In the genomic region with DNA sequence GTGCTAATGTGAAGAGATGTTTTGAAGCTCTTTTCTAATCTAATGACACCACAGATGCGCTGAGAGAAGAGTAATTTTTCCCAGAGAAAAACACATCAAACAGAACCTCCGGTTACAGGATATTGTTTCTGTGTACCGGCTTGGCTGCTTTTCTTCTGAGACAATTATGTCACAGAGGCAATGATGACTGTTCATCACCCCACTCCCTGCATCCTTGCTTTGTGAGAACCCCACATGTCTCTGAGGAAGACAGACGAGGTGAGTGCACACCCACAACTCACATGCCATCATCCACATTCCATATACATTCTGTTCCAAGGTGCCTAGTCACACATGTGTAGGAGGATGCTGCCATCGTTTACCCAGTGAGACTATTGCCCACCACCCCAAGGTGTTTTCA, we compare ENCODE assay signal across 28 mouse cellular contexts. TPM values are rescaled to one million over a fixed set of nuclear protein-coding genes. Genes with fewer than 3 reads are reported as not detected.
"Had no signal": no experiment of that assay in that cellular context is flagged by ENCODE, and none has a peak within 500 bp of the region (broad histone marks: within the 10 kb centered on the region; RNA-seq: fewer than 3 reads in every experiment).

No protein-coding gene starts in this region.

- H3K4me3 ChIP-seq: gastrocnemius, adult 2 months; heart, adult 2 months; heart, embryonic 13.5 days; heart, embryonic 15.5 days; hindbrain, embryonic 10.5 days; hindbrain, embryonic 12.5 days; kidney, embryonic 15.5 days; limb, embryonic 13.5 days; limb, embryonic 15.5 days; liver, embryonic 12.5 days had no signal

- H3K9ac ChIP-seq: heart, embryonic 13.5 days; heart, embryonic 15.5 days; hindbrain, embryonic 12.5 days; hindbrain, embryonic 14.5 days; kidney, embryonic 15.5 days; limb, embryonic 13.5 days; limb, embryonic 15.5 days; liver, embryonic 12.5 days had no signal

- H3K36me3 ChIP-seq: heart, embryonic 13.5 days; heart, embryonic 15.5 days; hindbrain, embryonic 10.5 days; hindbrain, embryonic 12.5 days; kidney, embryonic 15.5 days; limb, embryonic 13.5 days; limb, embryonic 15.5 days; liver, embryonic 12.5 days had no signal

- H3K4me1 ChIP-seq: hindbrain, embryonic 12.5 days; kidney, embryonic 15.5 days; liver, embryonic 12.5 days had no signal

- DNase-seq: gastrocnemius, adult 2 months; gastrocnemius, postnatal 10 days; gastrocnemius, postnatal 25 days; heart, adult 2 months; heart, postnatal 14 days; heart, postnatal 4 days; kidney, adult 11 months; kidney, adult 2 months; kidney, adult 9 months; kidney, postnatal 14 days; kidney, postnatal 36 days; layer of hippocampus, adult 9-11 months; layer of hippocampus, postnatal 36 days; left cerebral cortex, postnatal 4 days had no signal

- H3K4me2 ChIP-seq: heart, embryonic 11.5 days; heart, embryonic 13.5 days; heart, embryonic 15.5 days; hindbrain, embryonic 12.5 days; hindbrain, embryonic 14.5 days; kidney, embryonic 15.5 days; limb, embryonic 13.5 days; limb, embryonic 15.5 days; liver, embryonic 12.5 days had no signal

- H3K9me3 ChIP-seq: heart, embryonic 13.5 days; heart, embryonic 15.5 days; hindbrain, embryonic 10.5 days; hindbrain, embryonic 12.5 days; kidney, embryonic 15.5 days; limb, embryonic 13.5 days; limb, embryonic 15.5 days; liver, embryonic 12.5 days had no signal

- ATAC-seq: hindbrain, embryonic 16.5 days; inflammation-experienced regulatory T-cells, adult 6 months; intestine, embryonic 16.5 days; liver, embryonic 12.5 days had no signal

- H3K27me3 ChIP-seq: heart, embryonic 13.5 days; heart, embryonic 15.5 days; hindbrain, embryonic 12.5 days; kidney, embryonic 15.5 days; limb, embryonic 13.5 days; limb, embryonic 15.5 days; liver, embryonic 12.5 days had no signal

- H3K27ac ChIP-seq: gastrocnemius, adult 2 months; heart, adult 2 months; heart, embryonic 13.5 days; heart, embryonic 15.5 days; hindbrain, embryonic 10.5 days; hindbrain, embryonic 12.5 days; hindbrain, embryonic 14.5 days; kidney, embryonic 15.5 days; kidney, postnatal 0 days; limb, embryonic 13.5 days; limb, embryonic 15.5 days; liver, embryonic 12.5 days had no signal

RNA-seq across cellular contexts. Expression of gene Amer2, which starts 44.9 kb away (rescaled TPM):
- total RNA-seq: heart, adult 2 months; heart, postnatal 14 days had no signal
- polyA plus RNA-seq: inflammation-experienced regulatory T-cells, adult 6 months had no signal
